26 mouse cellular contexts compared by ENCODE assay signal in genomic region chr3:83816372-83816925, GRCm38 (mm10). TPM values are rescaled to one million over a fixed set of nuclear protein-coding genes. Genes with fewer than 3 reads are reported as not detected.
"Had no signal": no experiment of that assay in that cellular context is flagged by ENCODE, and none has a peak within 500 bp of the region (broad histone marks: within the 10 kb centered on the region; RNA-seq: fewer than 3 reads in every experiment).

No protein-coding gene starts in this region.

- ATAC-seq: hindbrain, embryonic 16.5 days; inflammation-experienced regulatory T-cells, adult 6 months; intestine, embryonic 15.5 days; intestine, postnatal 0 days; liver, embryonic 12.5 days had no signal

- H3K4me1 ChIP-seq: heart, embryonic 13.5 days; heart, embryonic 15.5 days; hindbrain, embryonic 10.5 days; hindbrain, embryonic 12.5 days; liver, embryonic 12.5 days had no signal

- H3K27me3 ChIP-seq: heart, embryonic 13.5 days; heart, embryonic 15.5 days; hindbrain, embryonic 12.5 days; intestine, embryonic 15.5 days; liver, embryonic 12.5 days had no signal

- H3K4me3 ChIP-seq: gastrocnemius, adult 2 months; heart, adult 2 months; heart, embryonic 13.5 days; heart, embryonic 15.5 days; hindbrain, embryonic 10.5 days; hindbrain, embryonic 12.5 days; intestine, embryonic 15.5 days; layer of hippocampus, adult 2 months; left cerebral cortex, adult 2 months; liver, embryonic 12.5 days had no signal

- DNase-seq: gastrocnemius, adult 2 months; gastrocnemius, postnatal 10 days; gastrocnemius, postnatal 25 days; heart, adult 2 months; heart, postnatal 4 days; kidney, adult 18-20 months; kidney, adult 8-10 months; kidney, postnatal 10 days; kidney, postnatal 25 days; kidney, postnatal 4 days had no signal

- H3K27ac ChIP-seq: gastrocnemius, adult 2 months; heart, adult 2 months; heart, embryonic 13.5 days; heart, embryonic 15.5 days; hindbrain, embryonic 10.5 days; hindbrain, embryonic 12.5 days; hindbrain, embryonic 14.5 days; intestine, embryonic 15.5 days; layer of hippocampus, adult 2 months; left cerebral cortex, adult 2 months; liver, embryonic 12.5 days; liver, embryonic 14.5 days had no signal

- H3K36me3 ChIP-seq: heart, embryonic 13.5 days; heart, embryonic 15.5 days; hindbrain, embryonic 10.5 days; hindbrain, embryonic 12.5 days; intestine, embryonic 15.5 days; liver, embryonic 12.5 days had no signal

- H3K9ac ChIP-seq: heart, embryonic 13.5 days; heart, embryonic 15.5 days; hindbrain, embryonic 12.5 days; hindbrain, embryonic 14.5 days; intestine, embryonic 15.5 days; liver, embryonic 12.5 days; liver, embryonic 14.5 days had no signal

- H3K9me3 ChIP-seq: heart, embryonic 13.5 days; heart, embryonic 15.5 days; hindbrain, embryonic 10.5 days; hindbrain, embryonic 12.5 days; intestine, embryonic 15.5 days; liver, embryonic 12.5 days had no signal

- H3K4me2 ChIP-seq: heart, embryonic 11.5 days; heart, embryonic 13.5 days; heart, embryonic 15.5 days; hindbrain, embryonic 12.5 days; hindbrain, embryonic 14.5 days; intestine, embryonic 15.5 days; liver, embryonic 12.5 days had no signal

RNA-seq across cellular contexts. Expression of gene Sfrp2, which starts 50.3 kb away (rescaled TPM):
- total RNA-seq: granulocyte monocyte progenitor cell, adult 5-6 weeks; liver, adult 2 months had no signal
